Mouse (Mus musculus) heart, embryonic 11.5 days (tissue): ENCODE measurements around the gene Slc22a2. TPM values are rescaled to one million over a fixed set of nuclear protein-coding genes. Genes with fewer than 3 reads are reported as not detected.

Experiments
- ATAC-seq: fragments of 200-750 bp; cut with Nextera tagmentation; replicated peaks from 2 replicates; pipeline ENCODE4 v1.8.0; 2017; ENCODE audit warnings: moderate library complexity; ENCODE audit not compliant: insufficient number of reproducible peaks, low FRiP score, low TSS enrichment
- H3K27ac ChIP-seq: fragments of 300-500 bp; sonication (generic); 2 replicates; pipeline ENCODE4 v1.5.1; 2014; ENCODE audit warnings: mild to moderate bottlenecking, low read depth, low read length
- H3K27me3 ChIP-seq: fragments of 300-500 bp; sonication (generic); 2 replicates; pipeline ENCODE4 v1.6.1; 2014; ENCODE audit warnings: mild to moderate bottlenecking, low read length, mixed read lengths; ENCODE audit not compliant: control insufficient read depth, insufficient read depth
- H3K36me3 ChIP-seq: fragments of 300-500 bp; sonication (generic); 2 replicates; pipeline ENCODE4 v1.6.1; 2014; ENCODE audit warnings: mild to moderate bottlenecking, low read length, moderate library complexity, mixed read lengths; ENCODE audit not compliant: control insufficient read depth, insufficient read depth
- H3K4me1 ChIP-seq: fragments of 300-500 bp; sonication (generic); 2 replicates; pipeline ENCODE4 v1.6.1; 2014; ENCODE audit warnings: low read length; ENCODE audit not compliant: control insufficient read depth, insufficient read depth
- H3K4me2 ChIP-seq: fragments of 300-500 bp; sonication (generic); 2 replicates; pipeline ENCODE4 v1.6.1; 2014; ENCODE audit warnings: mild to moderate bottlenecking, moderate library complexity
- H3K4me3 ChIP-seq: fragments of 300-500 bp; sonication (generic); 2 replicates; pipeline ENCODE4 v1.5.1; 2014; ENCODE audit warnings: low read depth, low read length
- H3K9ac ChIP-seq: fragments of 300-500 bp; sonication (generic); 2 replicates; pipeline ENCODE4 v1.6.1; 2014; ENCODE audit warnings: mild to moderate bottlenecking, low read depth, low read length, moderate library complexity
- H3K9me3 ChIP-seq: fragments of 300-500 bp; sonication (generic); replicated peaks from 2 replicates; pipeline ENCODE4 v1.6.1; 2016; ENCODE audit warnings: low read length; ENCODE audit not compliant: control insufficient read depth
- WGBS: fragments of 180-500 bp; shearing (Covaris S2); extraction: QIAGEN DNeasy Blood & Tissue Kit; methylation state at CpG from one replicate; pipeline ENCODE4 v1.1.7; 2014; ENCODE audit not compliant: insufficient replicate concordance; 5-methylcytosine and 5-hydroxymethylcytosine counted together
- polyA plus RNA-seq: library from polyadenylated mRNA; unstranded; fragments of >200 nt; fragmentation: Nextera tagmentation; extraction: Ambion mirVana; gene quantifications from 2 replicates; pipeline ENCODE4 v1.2.1, GENCODE M21; 2014

Slc22a2 gene
- polyA plus RNA-seq, 1 experiment from 2014 or later: not detected

DNA sequence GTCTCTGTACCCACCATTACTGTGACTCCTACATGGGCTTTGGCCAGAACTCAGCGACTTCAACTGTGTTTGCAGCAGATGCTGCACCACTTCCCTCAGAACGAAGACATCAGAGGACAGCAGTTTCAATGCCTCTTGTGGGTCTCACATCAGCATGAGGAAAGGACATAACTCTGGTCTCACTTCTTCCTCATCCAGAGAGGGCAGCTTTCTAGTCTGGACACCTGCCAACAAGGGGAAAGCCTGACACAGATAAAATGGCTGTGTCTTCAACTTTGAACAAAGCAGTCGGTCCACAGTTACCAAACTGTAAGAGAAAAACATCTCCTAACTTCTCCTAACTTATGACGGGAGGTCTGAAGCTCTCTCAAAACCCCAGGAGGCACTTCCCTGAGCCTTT, 57.2 kb downstream of the Slc22a2 start:
- WGBS: 60% methylated on average over 4 of the region's 4 CpGs
- Histone ChIP-seq H3K4me2 (no peak overlapping the region), H3K4me3 (no peak overlapping the region), H3K9ac (no peak overlapping the region), H3K36me3 (no peaks in the 10 kb centered on the region), H3K27me3 (no peaks in the 10 kb centered on the region), H3K4me1 (no peaks in the 10 kb centered on the region), H3K9me3 (no peaks in the 10 kb centered on the region), H3K27ac (no peak overlapping the region)
- no peak for ATAC-seq

DNA sequence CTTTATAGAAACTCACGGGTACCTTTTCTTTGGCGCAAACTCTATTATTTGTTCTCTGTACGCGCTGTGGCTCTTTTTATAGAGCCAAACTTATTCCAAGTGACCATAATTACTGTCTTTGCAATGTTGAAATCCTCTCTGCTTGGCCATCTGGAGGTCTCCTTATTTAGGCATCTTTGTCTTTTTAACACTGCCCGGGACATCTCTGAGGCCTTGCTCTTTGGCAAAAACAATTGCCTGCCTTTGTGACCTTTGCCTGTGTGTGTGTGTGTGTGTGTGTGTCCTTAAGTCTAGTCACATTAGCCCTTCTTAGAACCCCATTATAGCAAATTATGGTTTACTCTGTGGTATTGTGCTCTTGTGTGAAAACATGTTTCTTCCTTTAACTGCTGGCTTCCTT, 61.5 kb downstream of the Slc22a2 start:
- H3K4me3 ChIP-seq: no peak overlapping the region
- no peak for ATAC-seq
- H3K36me3 ChIP-seq: no peaks in the 10 kb centered on the region
- H3K4me1 ChIP-seq: no peaks in the 10 kb centered on the region
- no peaks in the 10 kb centered on the region for H3K27me3 ChIP-seq
- H3K27ac ChIP-seq: no peak overlapping the region
- 85% methylated on average over 5 of the region's 5 CpGs for WGBS
- no peaks in the 10 kb centered on the region for H3K9me3 ChIP-seq
- no peak overlapping the region for H3K4me2 ChIP-seq
- H3K9ac ChIP-seq: no peak overlapping the region

DNA sequence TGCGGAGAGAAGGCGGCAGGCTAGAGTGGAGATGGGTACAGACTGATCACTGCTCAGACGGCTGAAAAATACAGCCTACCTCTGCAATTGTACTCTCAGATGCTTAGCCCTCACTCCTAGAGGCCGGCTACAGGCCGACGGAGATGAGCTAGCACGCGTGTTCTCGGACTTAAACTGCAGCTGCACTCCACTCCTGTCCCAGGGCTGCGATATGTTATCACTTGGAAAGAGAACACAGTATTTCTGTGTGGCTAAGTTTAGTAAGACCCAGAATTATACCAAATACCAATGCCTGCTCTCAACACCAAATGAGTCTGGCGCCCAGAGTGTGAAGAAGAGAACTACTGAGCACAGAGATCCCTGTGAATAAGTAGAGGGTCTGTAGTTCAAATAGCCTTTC, 68.7 kb downstream of the Slc22a2 start:
- Histone ChIP-seq H3K4me1 (peaks cover 5% of the 10 kb centered on the region; the same call in 1 of the 2 replicates), H3K4me3 (no peak overlapping the region), H3K27me3 (no peaks in the 10 kb centered on the region), H3K27ac (no peak overlapping the region), H3K4me2 (no peak overlapping the region), H3K9ac (no peak overlapping the region), H3K9me3 (no peaks in the 10 kb centered on the region), H3K36me3 (no peaks in the 10 kb centered on the region)
- ATAC-seq: no peak
- 69% methylated on average over 11 of the region's 11 CpGs for WGBS

DNA sequence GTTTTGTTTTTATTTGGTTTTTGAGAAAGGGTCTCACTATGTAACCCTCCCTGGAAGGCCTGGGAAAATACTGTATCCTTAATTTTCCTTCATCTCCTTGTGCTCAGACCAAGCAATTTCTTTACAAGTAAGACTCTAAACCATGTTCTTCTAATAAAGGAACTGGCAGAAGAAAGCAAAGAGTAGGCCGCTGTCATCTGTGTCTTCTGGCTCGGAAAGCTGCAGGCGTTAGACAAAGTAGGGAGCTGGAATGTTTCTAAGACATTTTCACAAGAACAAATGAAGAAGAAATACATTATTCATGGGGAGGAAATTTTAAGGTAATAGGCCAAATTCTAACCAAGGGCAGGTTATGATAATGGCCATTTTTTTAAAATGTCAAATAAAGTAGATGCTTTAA, 70.1 kb downstream of the Slc22a2 start:
- Histone ChIP-seq H3K9me3 (no peaks in the 10 kb centered on the region), H3K4me3 (no peak overlapping the region), H3K4me2 (no peak overlapping the region), H3K9ac (no peak overlapping the region), H3K4me1 (peaks cover 5% of the 10 kb centered on the region; the same call in 1 of the 2 replicates), H3K36me3 (no peaks in the 10 kb centered on the region), H3K27ac (no peak overlapping the region), H3K27me3 (no peaks in the 10 kb centered on the region)
- ATAC-seq: no peak
- 83% methylated on average over 3 of the region's 3 CpGs for WGBS

DNA sequence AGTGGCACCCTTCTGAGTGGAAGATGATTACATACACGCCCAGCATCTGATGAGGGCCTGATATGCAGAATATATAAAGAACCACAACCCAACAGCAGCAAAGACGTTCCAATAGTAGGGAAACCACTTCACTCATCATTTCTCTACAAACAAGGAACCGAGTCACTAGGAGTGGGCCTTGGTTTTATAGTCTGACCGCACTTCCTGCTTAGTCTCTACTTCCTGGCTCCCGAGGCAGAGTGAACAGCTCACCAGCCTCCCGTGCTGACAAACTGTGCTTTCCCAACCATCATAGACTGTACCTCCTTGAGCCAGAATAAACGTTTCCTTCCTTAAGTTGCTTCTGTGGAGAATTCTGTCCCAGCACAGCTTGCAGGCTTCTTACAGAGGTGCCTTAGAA, 71.9 kb downstream of the Slc22a2 start:
- Histone ChIP-seq H3K4me3 (no peak overlapping the region), H3K27ac (no peak overlapping the region), H3K27me3 (no peaks in the 10 kb centered on the region), H3K4me1 (peaks cover 5% of the 10 kb centered on the region; the same call in 1 of the 2 replicates), H3K36me3 (no peaks in the 10 kb centered on the region), H3K9ac (no peak overlapping the region), H3K9me3 (no peaks in the 10 kb centered on the region), H3K4me2 (no peak overlapping the region)
- WGBS: 69% methylated on average over 7 of the region's 7 CpGs
- ATAC-seq: no peak

DNA sequence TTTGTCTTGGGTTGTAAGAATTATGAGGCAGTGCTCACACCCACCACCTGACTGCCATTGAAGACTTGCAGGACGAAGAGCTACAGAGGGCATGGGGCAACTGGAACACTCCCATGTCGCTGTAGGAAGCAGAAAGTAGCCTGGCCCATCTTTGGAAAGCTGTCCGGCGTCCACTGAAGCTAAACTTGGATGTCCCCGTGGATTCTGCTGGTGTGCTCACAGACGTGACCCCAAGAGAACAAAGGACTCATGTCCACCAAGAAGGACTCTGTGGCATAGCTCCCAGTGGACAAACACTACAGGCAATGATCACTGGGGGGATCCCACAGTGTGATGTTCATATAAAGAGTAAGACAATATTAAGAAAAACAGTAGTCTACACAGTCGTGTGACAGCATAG, 74.9 kb downstream of the Slc22a2 start:
- H3K9me3 ChIP-seq: no peaks in the 10 kb centered on the region
- H3K36me3 ChIP-seq: no peaks in the 10 kb centered on the region
- H3K27ac ChIP-seq: no peak overlapping the region
- WGBS: 83% methylated on average over 7 of the region's 7 CpGs
- peaks cover 8% of the 10 kb centered on the region for H3K4me1 ChIP-seq
- H3K4me3 ChIP-seq: no peak overlapping the region
- no peaks in the 10 kb centered on the region for H3K27me3 ChIP-seq
- H3K4me2 ChIP-seq: no peak overlapping the region
- H3K9ac ChIP-seq: no peak overlapping the region
- ATAC-seq: no peak

DNA sequence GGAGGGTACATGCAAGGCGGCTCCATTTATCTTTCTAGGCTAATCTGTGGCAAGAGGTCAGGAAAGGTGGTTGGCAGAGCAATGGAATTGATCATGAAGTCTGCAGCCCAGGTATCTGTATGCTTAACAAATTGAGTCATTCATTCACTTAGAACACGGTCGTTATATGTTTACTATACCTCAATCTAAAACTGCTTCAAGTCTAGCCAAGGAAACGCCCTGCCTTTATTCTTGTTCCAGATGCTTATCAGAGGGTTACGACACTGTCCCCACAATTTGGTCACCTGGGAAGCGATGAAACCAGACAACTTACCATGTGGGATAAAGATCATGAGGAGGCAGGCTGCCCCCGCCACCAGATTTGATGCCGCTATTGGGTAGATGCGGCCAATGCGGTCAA, 75.3 kb downstream of the Slc22a2 start:
- ATAC-seq: no peak
- Histone ChIP-seq H3K4me1 (peaks cover 13% of the 10 kb centered on the region), H3K27ac (no peak overlapping the region), H3K9ac (no peak overlapping the region), H3K4me3 (no peak overlapping the region), H3K27me3 (no peaks in the 10 kb centered on the region), H3K9me3 (no peaks in the 10 kb centered on the region), H3K4me2 (no peak overlapping the region), H3K36me3 (no peaks in the 10 kb centered on the region)
- WGBS: 86% methylated on average over 10 of the region's 10 CpGs

DNA sequence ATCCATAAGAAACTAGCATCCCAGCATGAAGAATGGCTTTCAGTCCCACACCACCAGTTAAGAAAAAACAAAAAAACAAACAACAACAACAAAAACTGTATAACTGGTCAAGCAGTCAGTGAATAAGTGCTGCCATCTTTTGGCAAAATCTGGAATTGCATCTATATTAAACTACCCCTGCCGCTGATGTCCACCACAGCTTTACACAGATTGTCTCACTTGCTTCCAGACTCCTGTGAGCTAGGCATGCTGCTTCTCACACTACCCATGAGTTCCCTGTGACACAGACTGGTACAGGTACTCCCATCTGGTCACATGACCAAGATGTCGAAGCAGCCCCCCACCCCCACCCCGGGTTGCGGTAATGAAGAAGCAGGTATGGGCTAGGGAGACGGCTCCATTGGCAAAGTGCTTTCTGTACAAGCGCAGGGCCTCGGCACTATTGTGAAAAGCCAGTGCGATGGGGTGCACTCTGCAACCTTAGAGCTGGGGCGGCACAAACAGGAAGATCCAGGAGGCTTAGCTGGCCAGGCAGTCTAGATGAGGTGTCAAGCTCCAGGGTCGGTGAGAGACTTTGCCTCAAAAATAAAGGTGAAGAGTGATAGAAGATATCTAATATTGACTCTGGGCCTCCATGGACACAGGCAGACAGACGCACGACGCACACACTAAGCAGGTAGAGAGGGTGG, 76.8 kb downstream of the Slc22a2 start:
- WGBS: 65% methylated on average over 13 of the region's 13 CpGs
- no peak overlapping the region for H3K9ac ChIP-seq
- H3K27ac ChIP-seq: no peak overlapping the region
- no peaks in the 10 kb centered on the region for H3K36me3 ChIP-seq
- no peaks in the 10 kb centered on the region for H3K27me3 ChIP-seq
- no peak overlapping the region for H3K4me2 ChIP-seq
- H3K4me3 ChIP-seq: no peak overlapping the region
- ATAC-seq: no peak
- H3K4me1 ChIP-seq: peaks cover 16% of the 10 kb centered on the region
- H3K9me3 ChIP-seq: no peaks in the 10 kb centered on the region

DNA sequence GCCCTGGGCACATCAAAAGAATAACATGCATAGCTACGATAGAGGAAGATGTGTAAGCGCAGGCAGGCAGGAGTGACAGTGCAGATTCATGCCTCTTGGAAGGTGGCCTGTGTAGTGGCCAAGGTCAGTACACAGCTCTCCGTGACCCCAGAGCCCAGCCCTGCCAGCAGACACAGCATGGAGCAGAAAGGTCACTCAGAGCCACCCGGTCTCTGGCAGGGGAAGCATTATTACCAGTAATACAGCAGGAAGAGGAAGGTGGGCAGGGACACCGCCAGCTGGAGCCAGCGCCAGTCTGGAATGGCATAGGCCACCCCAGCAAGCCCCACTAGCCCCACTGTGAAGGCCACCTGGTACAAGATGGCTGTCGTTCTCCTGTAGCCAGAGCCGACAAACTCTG, 80.2 kb downstream of the Slc22a2 start:
- Histone ChIP-seq H3K36me3 (no peaks in the 10 kb centered on the region), H3K4me1 (peaks cover 30% of the 10 kb centered on the region), H3K4me3 (no peak overlapping the region), H3K4me2 (no peak overlapping the region), H3K9me3 (no peaks in the 10 kb centered on the region), H3K9ac (no peak overlapping the region), H3K27ac (no peak overlapping the region), H3K27me3 (no peaks in the 10 kb centered on the region)
- ATAC-seq: no peak
- 65% methylated on average over 8 of the region's 8 CpGs for WGBS
